Mouse (Mus musculus): ENCODE data around the gene Timm17b.
A peak's percentile ranks its signal among the peaks of the same experiment; 100 is the strongest.
"Not testable (repeated sequence)": the region's sequence is repeated elsewhere in the genome, so short reads cannot be mapped to it uniquely, and the experiment has no call there.

Gene Timm17b

DNA sequence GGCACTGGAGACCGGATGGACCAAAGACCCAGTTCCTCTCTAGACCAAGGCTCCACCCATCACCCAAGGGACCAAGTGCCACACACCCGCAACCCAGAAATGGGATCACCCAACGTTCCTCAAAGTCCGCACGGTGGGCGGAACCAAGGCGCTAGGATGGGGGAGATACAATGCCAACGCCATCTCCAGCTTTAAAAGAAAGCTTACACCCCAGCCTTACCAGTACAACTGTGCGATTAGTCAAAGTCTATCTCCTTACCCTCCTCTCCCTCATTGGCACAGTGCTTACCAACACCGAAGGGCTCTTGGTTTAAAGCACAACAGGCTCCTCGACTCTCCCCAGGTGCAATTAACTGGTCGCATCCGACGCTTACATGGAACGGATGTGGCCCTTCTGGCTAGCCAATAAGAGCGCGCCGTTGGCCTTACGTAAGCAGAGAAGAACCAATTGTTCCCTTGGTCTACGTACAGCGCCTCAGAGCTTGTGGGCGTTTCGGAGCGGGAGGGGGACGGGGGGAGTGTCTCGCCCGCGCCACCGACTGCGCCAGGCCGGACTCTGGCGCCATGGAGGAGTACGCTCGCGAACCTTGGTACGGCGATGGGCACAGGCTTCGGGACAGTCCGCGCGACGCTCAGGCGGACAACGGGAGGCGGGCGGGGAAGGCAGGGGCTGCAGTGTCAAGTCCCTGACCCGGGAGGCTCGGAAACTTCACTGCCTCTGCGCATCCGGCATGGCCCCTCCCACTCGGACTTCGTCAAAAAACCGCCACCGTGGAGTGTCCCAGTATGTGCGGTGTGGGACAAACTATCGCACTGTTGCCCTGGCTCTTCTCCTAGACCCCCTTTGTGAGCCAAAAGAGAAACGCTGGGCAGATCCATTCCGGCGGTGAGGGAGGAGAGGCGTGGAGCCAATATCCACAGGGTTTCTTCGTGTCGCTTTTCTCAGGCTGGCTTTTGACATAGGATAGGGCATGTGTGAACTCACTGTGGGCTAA lies at the start of gene Timm17b, which contains the start of gene Pqbp1:
Gene Timm17b (plus strand): TSS at position 478 of the 995 bp plus-strand sequence.
Gene Pqbp1 (minus strand): TSS at position 390 of the 995 bp plus-strand sequence.
- peak; percentile 92 for DNase-seq (ENCODE audit: low spot score)

DNA sequence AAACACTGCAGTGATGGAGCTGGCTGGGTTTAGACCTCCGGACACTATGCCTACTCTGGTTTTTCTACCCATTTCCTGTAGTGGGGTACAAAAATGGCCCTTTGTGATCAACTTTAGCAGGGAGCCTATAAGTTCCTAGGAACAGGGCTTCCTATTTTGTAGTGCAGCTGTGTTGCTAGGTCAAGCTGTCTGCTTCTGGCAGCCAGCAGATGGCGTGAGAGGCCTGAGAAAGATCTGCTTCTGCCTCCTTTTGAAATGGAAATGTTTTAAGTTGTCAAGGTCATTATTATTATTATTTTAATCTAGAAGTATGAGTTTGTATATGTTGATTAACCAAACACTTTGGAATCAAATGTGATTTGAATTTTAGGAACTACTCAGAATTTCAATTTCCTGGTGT lies 44.6 kb upstream of the Timm17b start:
- peak; percentile 38 for DNase-seq (ENCODE audit: low spot score)

DNA sequence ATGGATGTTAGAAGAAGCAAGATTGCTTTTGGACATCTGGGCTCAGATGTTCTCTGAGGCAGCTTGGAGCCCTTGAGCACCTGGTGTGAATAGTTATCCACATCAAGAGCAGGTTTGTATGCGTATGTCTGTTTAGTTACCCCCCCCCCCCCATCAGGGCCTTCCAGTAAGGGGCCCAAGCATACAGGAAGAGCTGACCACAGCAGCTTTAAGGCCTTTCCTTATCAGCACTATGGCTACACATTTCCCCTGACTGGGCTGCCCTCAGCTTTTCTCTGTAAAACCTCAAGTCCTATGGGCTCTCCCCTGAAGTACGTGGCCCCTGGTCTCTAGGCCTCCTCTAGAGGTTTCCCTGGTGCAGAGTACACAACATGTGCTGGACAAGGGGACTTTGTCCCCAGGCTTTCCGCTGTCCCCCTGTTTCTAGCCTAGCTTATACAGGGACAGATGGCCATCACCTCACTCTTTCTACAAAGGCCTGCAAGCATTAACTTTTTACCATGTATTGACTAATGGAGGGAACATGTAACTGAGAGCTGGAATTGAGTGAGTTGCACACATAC lies 39.9 kb upstream of the Timm17b start:
- no peak for DNase-seq (ENCODE audit: low spot score)

DNA sequence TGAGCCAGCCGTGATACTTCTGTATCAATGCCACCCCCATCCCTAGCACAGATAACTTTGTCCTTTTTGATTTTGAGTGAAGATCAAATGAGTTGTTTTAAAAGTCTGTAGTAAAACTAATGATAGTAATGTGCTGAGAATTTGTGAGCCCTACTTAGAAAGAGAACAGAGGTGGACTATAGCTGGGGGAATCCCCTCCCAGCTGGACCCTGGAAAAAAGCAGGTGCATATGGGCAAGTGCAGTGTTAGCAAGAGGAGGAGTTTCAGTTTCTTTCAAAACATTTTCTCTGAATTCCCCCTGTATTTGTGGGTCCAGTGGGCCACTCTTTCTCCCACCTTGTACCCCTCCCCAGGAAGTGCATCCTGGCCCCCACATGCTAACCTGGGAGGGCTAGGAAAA lies 36.0 kb upstream of the Timm17b start:
- DNase-seq (ENCODE audit: low spot score): no peak

DNA sequence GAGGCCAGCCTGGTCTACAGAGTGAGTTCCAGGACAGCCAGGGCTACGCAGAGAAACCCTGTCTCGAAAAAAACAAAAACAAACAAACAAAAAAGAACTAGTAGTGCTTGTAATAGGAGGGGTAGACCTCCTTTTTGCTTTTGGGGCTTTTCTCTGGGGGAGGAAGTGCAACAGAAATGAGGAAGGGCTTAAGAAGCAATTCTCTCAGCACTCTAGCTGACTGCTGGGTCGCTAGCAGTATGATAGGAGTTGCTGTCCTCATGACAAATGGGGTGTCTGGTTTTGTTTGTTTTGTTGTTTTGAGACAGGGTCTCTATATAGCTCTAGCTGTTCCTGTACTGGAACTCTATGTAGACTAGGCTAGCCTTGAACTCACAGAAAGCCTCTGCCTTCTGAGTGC lies 34.6 kb upstream of the Timm17b start:
- DNase-seq (ENCODE audit: low spot score): no peak

DNA sequence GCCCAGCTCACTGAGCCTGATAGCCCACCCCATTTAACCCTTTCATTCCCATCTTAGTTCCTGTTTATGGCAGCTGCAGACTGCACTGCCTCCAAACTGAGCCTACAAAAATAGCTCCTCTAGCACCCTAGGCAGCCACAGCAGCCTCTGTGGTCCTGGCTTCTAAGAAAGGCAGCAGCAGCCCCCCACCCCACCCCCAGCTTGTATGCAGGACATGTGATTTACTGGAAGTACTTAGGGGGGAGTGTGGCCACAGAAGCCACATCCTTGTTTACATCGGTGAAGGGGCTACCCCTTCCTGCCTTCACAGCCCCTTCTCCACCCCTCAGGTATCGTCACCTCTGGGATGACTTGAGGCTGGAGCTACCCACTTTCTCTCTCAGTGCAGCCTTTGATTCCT lies 33.8 kb upstream of the Timm17b start:
- DNase-seq (ENCODE audit: low spot score): no peak

DNA sequence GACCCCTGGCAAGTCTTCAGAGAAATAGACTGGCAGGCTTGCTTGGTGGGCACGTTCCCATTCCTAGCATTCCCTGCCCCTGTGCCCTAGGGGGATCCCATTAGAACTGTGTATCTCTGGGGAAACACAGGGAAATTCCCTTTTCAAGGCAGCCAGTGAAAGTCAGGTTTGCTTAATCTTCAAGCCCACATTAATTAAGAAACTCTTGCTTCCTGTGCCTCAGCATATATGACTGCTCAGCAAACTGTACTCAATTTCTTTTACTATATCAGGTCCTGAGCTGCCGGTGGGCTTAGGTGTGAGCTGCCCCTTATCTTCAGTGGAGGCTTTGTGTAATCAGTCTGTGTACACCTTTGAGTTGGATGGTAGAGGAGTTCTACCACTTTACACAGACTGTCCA lies 33.4 kb upstream of the Timm17b start:
- no peak for DNase-seq (ENCODE audit: low spot score)

DNA sequence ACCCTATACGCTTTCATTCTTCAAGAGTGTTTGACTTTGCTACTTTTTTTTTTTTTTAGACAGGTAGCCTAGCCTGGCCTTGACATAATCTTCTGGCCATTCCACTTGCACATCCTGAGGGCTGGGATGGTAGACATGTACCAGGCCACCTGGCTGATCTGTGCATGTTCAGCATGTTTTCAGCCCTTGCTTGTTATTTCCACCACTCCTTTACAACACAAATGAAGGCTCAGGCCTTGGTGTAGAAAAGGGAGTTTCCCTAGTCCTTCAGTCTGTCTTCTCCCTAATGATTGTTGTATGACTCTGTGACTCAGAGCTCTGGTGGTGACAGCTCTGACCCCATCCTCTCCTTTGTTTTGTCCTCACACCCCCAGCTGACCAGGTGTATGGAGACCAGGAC lies 32.0 kb upstream of the Timm17b start:
- no peak for DNase-seq (ENCODE audit: low spot score)

DNA sequence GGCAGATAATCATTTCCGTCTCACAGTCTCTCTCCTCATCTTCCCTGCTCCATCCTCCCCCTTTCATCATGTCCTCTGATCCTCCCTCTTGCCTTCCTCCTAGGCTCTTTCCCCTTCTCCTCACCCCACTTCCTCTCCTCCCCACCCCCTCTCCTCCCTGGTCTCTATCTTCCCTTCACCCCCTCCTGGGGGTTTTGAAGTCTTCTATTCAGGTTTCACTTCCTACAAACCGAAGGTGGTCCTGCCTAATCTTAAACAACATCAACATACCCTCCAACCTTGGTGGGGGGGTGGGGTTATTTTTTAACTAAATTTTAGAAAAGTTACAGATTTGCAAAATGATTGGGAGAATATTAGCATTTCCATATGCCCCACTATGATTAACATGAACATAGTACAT lies 30.7 kb upstream of the Timm17b start:
- DNase-seq (ENCODE audit: low spot score): no peak

DNA sequence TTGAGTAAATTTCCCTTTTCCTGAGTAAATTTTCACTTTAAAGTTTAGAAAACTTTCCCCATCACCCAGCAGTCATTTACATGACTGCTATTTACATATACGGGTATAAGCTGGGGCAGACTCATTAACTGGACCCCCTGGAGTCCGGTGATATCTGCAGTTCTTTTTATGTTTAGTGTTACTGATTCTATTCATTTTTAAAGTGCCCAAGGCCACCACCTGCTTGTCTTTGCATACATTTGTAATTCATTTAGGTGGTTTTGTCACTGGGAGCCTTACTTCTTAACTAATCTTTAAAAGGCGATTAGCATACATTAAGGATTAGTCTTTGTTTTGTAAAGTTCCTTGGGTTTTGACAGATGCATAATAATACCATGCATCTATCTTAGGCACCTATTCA lies 29.3 kb upstream of the Timm17b start:
- no peak for DNase-seq (ENCODE audit: low spot score)

DNA sequence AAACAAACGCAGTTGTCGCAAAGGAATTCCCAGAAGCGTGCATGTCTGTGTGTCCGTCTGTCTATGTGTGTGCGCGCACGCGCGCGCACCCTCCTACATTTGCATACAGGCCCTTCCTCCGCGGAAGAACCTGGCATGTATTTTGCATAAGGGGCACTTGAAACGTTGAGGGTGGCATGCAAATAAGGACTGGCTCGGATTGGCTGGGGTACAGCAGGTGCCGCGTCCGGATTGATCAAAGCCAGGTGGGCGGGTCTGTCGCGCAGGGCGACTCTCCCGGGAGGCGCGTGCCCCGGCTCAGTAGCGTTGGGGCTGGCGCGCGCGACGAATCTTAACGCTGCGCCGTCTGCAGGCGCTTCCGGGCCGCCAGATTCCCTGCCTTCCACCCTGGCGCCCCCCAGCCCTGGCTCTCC lies 21.1 kb upstream of the Timm17b start, which contains the start of gene Pim2:
Gene Pim2 (plus strand): TSS at position 256 of the 413 bp plus-strand sequence.
- peak; percentile 81 for DNase-seq (ENCODE audit: low spot score)

DNA sequence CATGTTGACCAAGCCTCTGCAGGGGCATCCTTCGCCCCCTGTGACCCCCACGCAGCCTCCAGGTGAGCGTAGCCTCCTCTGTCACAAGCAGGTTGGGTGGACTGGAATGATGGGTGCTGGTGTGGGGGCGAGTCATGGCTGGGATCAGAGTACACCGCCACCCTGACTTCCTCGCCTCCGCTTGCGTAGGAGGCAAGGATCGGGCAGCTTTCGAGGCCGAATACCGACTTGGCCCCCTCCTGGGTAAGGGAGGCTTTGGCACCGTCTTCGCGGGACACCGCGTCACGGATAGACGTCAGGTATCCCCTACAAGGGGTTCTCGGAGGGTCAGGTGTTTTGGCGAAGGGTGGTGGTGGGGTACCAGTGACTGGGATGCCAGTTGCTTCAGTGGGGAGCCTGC lies 20.7 kb upstream of the Timm17b start:
- DNase-seq (ENCODE audit: low spot score): no peak

DNA sequence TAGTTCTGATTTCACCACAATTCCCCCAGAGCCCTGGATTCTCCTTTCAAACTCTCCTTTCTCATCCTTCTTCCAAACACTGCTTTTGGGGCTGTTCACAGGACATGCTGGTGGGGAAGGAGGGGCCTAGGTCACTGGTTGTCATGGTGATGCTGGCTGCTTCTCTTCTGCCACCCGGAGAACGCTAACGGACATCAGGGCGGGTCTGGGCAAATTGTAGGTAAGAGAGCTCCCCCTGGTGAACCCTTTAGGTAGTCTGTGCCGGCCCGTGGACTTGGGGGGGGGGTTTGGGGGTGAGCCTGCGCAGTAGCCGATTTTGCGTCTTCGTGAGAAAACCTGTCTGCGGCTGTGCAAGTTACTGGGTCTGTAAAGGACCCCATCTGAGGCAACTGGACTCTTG lies 19.3 kb upstream of the Timm17b start:
- DNase-seq (ENCODE audit: low spot score): peak; percentile 85

DNA sequence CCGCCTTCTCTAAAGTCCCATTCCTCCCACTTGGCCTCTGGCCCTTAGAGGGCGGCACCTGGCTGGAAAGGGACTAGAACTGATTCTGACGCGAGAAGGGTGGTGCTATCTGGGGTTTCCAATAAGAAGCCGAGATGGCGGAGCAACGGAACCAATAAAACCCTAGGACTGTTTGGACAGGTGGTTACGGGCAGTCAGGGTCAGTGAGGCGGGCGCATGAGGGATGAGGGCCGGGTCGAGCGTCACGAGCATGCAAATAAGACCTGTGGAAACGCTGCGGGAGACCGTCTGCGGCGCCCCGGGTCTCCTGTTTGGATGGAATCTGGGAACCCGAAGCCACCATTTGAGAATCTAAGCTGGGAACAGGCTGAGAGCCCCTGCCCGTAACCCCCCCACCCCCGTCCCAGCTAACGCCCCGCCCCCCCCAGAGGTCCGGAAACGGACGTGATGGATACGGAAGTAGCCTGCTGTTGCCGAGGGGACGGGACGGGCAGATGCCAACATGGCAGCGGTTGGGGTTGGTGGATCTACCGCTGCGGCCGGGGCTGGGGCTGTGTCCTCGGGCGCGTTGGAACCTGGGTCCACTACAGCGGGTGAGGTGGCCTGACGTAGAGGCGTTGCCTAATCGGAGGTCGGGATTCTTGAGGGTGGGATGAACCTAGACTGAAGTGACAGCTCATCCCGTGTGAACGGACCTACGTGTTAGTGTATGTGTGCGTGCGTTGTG lies 15.2 kb upstream of the Timm17b start, which contains the start of gene Slc35a2:
Gene Slc35a2 (plus strand): TSS at position 188 of the 727 bp plus-strand sequence.
- peak; percentile 91 for DNase-seq (ENCODE audit: low spot score)

DNA sequence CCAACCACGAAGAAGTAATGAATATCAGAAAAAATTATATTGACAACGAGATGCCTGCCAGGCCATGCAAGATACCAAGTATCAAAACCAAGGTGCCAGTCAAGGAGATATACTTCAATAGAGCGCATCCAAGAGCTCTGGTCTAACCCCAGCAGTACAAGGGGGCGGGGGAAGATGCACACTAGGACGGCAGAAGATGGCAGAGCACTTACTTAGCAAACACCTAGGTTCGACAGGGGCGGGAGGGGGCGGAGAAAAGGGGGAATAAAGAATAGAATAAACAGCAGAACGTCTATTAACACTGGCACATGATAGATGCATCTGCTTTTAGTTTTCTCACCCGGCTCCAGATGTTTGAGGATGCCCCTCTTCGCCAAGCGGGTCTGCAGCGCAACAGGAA lies 946 bp upstream of the Timm17b start:
- DNase-seq (ENCODE audit: low spot score): no peak

DNA sequence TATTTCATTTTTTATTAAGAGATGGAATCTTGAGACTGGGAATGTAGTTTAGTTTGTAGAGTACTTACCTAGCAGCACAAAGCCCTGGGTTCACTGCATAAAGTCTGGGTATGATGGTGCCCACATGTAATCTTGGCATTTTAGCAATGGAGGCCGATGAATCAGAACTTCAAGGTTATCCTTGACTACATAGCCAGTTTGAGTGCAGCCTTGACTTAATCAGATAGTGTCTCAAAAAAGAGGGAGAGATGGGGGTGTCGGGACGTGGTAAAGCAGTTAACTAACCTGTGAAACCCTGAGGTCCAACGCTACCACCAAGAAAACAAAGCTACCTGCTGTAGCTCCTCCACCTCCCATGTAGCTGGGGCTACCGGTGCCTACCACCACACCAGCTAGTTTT lies 5.3 kb downstream of the Timm17b start:
- no peak for DNase-seq (ENCODE audit: low spot score)

DNA sequence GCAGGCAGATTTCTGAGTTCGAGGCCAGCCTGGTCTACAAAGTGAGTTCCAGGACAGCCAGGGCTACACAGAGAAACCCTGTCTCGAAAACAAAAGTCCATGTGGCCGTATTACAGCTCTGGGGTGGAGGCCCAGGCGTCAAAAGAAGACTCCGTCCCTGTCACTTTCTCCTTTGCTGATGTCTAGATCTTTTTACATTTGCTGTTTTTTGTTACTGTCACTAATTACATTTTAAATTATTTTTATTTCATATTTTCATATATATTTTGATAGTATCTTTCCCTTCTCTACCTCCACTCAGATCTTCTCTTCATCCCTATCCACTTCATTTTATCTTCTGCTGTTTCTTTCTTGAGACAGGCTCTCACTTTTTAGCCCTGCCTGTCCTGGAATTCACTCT lies 8.6 kb downstream of the Timm17b start, which contains the start of gene Gm10491:
Gene Gm10491 (minus strand): TSS at position 101 of the 400 bp plus-strand sequence.
- no peak for DNase-seq (ENCODE audit: low spot score)

DNA sequence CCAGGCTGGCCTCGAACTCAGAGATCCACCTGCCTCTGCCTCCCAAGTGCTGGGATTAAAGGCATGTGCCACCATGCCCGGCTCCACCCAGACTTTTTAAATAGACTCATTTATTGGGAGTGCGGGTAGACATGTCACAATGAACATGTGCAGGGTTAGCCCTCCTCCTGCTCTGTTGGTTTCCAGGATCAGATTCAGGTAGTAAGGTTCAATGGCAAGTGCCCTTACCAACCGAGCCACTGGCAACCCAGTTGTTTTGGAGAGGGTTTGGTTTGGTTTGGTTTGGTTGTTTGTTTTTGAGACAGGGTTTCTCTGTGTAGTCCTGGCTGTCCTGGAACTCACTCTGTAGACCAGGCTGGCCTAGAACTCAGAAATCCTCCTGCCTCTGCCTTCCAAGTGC lies 10.1 kb downstream of the Timm17b start, which contains the start of gene Gm10490:
Gene Gm10490 (plus strand): TSS at position 301 of the 400 bp plus-strand sequence.
- not testable (repeated sequence) for DNase-seq (ENCODE audit: low spot score)

DNA sequence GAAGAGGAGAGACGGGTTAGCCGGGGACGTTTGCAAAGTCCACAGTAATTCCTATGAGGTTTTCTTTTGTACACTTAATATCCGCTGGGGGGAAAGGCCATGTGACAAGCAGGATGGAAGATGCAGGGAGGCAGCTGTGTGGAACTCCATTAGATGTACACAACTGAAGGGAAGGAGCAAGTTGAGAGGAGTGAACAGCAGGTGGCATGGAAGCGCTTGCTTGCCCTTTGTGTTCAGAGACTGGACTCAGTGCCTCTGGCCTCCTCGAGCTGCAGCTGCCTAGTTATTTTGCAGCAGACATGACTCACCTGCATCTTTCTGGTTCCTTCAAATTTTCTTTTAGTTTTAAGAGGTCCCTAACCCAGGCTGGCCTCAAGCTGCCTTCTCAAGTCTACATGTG lies 11.3 kb downstream of the Timm17b start:
- no peak for DNase-seq (ENCODE audit: low spot score)

DNA sequence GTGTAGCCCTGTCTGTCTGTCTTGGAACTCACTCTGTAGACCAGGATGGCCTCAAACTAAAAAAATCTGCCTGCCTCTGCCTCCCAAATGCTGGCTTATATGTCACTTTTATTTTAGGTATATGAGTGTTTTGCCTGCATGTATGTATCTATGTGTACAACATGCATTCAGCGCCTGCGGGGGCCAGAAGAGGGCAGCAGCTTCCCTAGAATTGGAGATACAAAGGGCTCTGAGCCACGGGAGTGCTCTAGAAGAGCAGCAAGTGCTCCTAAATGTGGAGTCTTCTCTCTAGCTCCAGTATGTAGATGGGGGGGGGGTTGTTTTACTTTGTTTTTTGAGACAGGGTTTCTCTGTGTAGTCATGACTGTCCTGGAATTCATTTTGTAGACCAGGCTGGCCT lies 16.5 kb downstream of the Timm17b start:
- not testable (repeated sequence) for DNase-seq (ENCODE audit: low spot score)

DNA sequence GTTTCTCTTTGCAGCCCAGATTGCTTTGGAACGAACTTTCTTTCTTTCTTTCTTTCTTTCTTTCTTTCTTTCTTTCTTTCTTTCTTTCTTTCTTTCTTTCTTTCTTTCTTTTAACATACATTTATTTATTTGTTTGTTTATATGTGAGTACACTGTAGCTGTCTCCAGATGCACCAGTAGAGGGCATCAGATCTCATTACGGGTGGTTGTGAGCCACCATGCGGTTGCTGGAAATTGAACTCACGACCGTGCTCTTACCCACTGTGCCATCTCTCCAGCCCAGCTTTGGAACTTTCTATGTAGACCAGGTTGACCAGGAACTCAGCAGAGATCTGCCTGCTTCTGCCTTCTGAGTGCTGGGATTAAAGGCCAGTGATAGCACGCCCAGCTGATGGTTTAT lies 18.8 kb downstream of the Timm17b start:
- not testable (repeated sequence) for DNase-seq (ENCODE audit: low spot score)
